Mouse (Mus musculus) embryonic facial prominence, embryonic 11.5 days (tissue): ENCODE measurements around the gene Rnf25. TPM values are rescaled to one million over a fixed set of nuclear protein-coding genes. Genes with fewer than 3 reads are reported as not detected.
A peak's percentile ranks its signal among the peaks of the same experiment; 100 is the strongest.

Experiments used
- ATAC-seq: fragments of 200-750 bp; cut with Nextera tagmentation; replicated peaks from 2 replicates; pipeline ENCODE4 v1.8.0; 2017; ENCODE audit warnings: low read depth; ENCODE audit not compliant: insufficient number of reproducible peaks, low FRiP score, low TSS enrichment
- DNase-seq: peaks from one replicate; pipeline ENCODE4 v3.0.0-alpha.2; 2015; ENCODE audit warnings: low spot score
- H3K27ac ChIP-seq: fragments of 300-500 bp; sonication (generic); replicated peaks from 2 replicates; pipeline ENCODE4 v1.5.1; 2014; ENCODE audit warnings: mild to moderate bottlenecking, low read depth, low read length, control low read depth
- H3K27me3 ChIP-seq: fragments of 300-500 bp; sonication (generic); 2 replicates; pipeline ENCODE4 v1.6.1; 2014; ENCODE audit warnings: mild to moderate bottlenecking, low read length, moderate library complexity, mixed read lengths; ENCODE audit not compliant: control insufficient read depth, insufficient read depth
- H3K36me3 ChIP-seq: fragments of 300-500 bp; sonication (generic); replicated peaks from 2 replicates; pipeline ENCODE4 v1.6.1; 2014; ENCODE audit warnings: low read depth, mild to moderate bottlenecking, low read length, moderate library complexity, mixed read lengths; ENCODE audit not compliant: control insufficient read depth, insufficient read depth
- H3K4me1 ChIP-seq: fragments of 300-500 bp; sonication (generic); 2 replicates; pipeline ENCODE4 v1.6.1; 2014; ENCODE audit warnings: low read length, mixed read lengths; ENCODE audit not compliant: control insufficient read depth, insufficient read depth
- H3K4me2 ChIP-seq: fragments of 300-500 bp; sonication (generic); 2 replicates; pipeline ENCODE4 v1.6.1; 2014; ENCODE audit warnings: low read depth, mild to moderate bottlenecking, control low read depth, low read length, moderate library complexity
- H3K4me3 ChIP-seq: fragments of 300-500 bp; sonication (generic); 2 replicates; pipeline ENCODE4 v1.5.1; 2014; ENCODE audit warnings: low read depth, low read length, control low read depth
- H3K9ac ChIP-seq: fragments of 300-500 bp; sonication (generic); replicated peaks from 2 replicates; pipeline ENCODE4 v1.6.1; 2014; ENCODE audit warnings: mild to moderate bottlenecking, control low read depth, low read length
- H3K9me3 ChIP-seq: fragments of 300-500 bp; sonication (generic); replicated peaks from 2 replicates; pipeline ENCODE4 v1.6.1; 2016; ENCODE audit warnings: mild to moderate bottlenecking, low read length, inconsistent platforms, mixed read lengths; ENCODE audit not compliant: control insufficient read depth
- whole genome bisulfite sequencing: fragments of 180-500 bp; shearing (Covaris S2); extraction: QIAGEN DNeasy Blood & Tissue Kit; methylation state at CpG from one replicate; pipeline ENCODE4 v1.1.7; 2014; 5-methylcytosine and 5-hydroxymethylcytosine counted together
- polyA plus RNA-seq: library from polyadenylated mRNA; unstranded; fragments of >200 nt; fragmentation: Nextera tagmentation; extraction: Ambion mirVana; gene quantifications from 2 replicates; pipeline ENCODE4 v1.2.1, GENCODE M21; 2014

Gene Rnf25
- polyA plus RNA-seq, 1 experiment from 2014 or later: 9.4 TPM

- Histone ChIP-seq H3K36me3 (peaks cover 9% of the 10 kb centered on the region), H3K4me3 (no peak overlapping the region)
These were observed 6.8 kb downstream of the Rnf25 start for GRCm38 (mm10) chr1:74594434-74594833.

GRCm38 (mm10) chr1:74587773-74588445, 13.3 kb downstream of the Rnf25 start, which contains the start of the genes Zfp142 and Bcs1l:
Zfp142 (minus strand) TSS chr1:74588246.
Bcs1l (plus strand) TSS chr1:74588289.
- H3K36me3 ChIP-seq: no peaks in the 10 kb centered on the region
- H3K4me3 ChIP-seq: peak within 1 kb of the TSS; percentile 83
- no peaks in the 10 kb centered on the region for H3K9me3 ChIP-seq
- DNase-seq (peak; percentile 100), ATAC-seq (peak; percentile 99)
- WGBS: 0% methylated on average over 48 of the region's 48 CpGs
- H3K27me3 ChIP-seq: no peaks in the 10 kb centered on the region
- peak within 1 kb of the TSS; percentile 63 for H3K27ac ChIP-seq
- peak within 1 kb of the TSS; percentile 78 for H3K9ac ChIP-seq
- H3K4me2 ChIP-seq: peak within 1 kb of the TSS; percentile 74
- no peaks in the 10 kb centered on the region for H3K4me1 ChIP-seq

More at GRCm38 (mm10) chr1:74594434-74594833, 6.8 kb downstream of the Rnf25 start:
- no peak overlapping the region for H3K4me2 ChIP-seq
- 89% methylated on average over 8 of the region's 8 CpGs for WGBS
- no peaks in the 10 kb centered on the region for H3K9me3 ChIP-seq
- DNase-seq (no peak), ATAC-seq (no peak)
- no peaks in the 10 kb centered on the region for H3K27me3 ChIP-seq
- H3K4me1 ChIP-seq: no peaks in the 10 kb centered on the region
- no peak overlapping the region for H3K9ac ChIP-seq
- no peak overlapping the region for H3K27ac ChIP-seq

- peak overlapping the region; percentile 63 for H3K27ac ChIP-seq
- peak overlapping the region; percentile 74 for H3K4me2 ChIP-seq
- peak; percentile 0; the same call in 1 of the 2 replicates for ATAC-seq
- H3K27me3 ChIP-seq: no peaks in the 10 kb centered on the region
- H3K4me3 ChIP-seq: peak overlapping the region; percentile 83
- H3K9me3 ChIP-seq: no peaks in the 10 kb centered on the region
- H3K4me1 ChIP-seq: no peaks in the 10 kb centered on the region
- 1% methylated on average over 24 of the region's 24 CpGs for WGBS
- peak overlapping the region; percentile 78 for H3K9ac ChIP-seq
- H3K36me3 ChIP-seq: no peaks in the 10 kb centered on the region; the same call in 1 of the 2 replicates
- no peak for DNase-seq
These were observed 13.9 kb downstream of the Rnf25 start for GRCm38 (mm10) chr1:74587233-74587772.

- no peak for ATAC-seq
- Histone ChIP-seq H3K4me2 (no peak overlapping the region), H3K27me3 (no peaks in the 10 kb centered on the region), H3K27ac (no peak overlapping the region), H3K36me3 (peaks cover 2% of the 10 kb centered on the region; the same call in 1 of the 2 replicates), H3K9ac (no peak overlapping the region), H3K4me1 (no peaks in the 10 kb centered on the region), H3K9me3 (no peaks in the 10 kb centered on the region), H3K4me3 (no peak overlapping the region)
- WGBS: 91% methylated on average over 3 of the region's 3 CpGs
- DNase-seq: no peak
These were observed 16.4 kb downstream of the Rnf25 start for GRCm38 (mm10) chr1:74584616-74585398.

- H3K36me3 ChIP-seq: peaks cover 2% of the 10 kb centered on the region
These were observed 18.6 kb downstream of the Rnf25 start for GRCm38 (mm10) chr1:74582621-74583020.

GRCm38 (mm10) chr1:74569739-74570719, 31.2 kb downstream of the Rnf25 start:
- Histone ChIP-seq H3K36me3 (peaks cover 20% of the 10 kb centered on the region), H3K27ac (no peak overlapping the region), H3K27me3 (no peaks in the 10 kb centered on the region), H3K4me3 (no peak overlapping the region), H3K9me3 (no peaks in the 10 kb centered on the region), H3K4me2 (no peak overlapping the region), H3K9ac (no peak overlapping the region), H3K4me1 (no peaks in the 10 kb centered on the region)
- WGBS: 92% methylated on average over 29 of the region's 29 CpGs
- DNase-seq: no peak
- no peak for ATAC-seq

More at GRCm38 (mm10) chr1:74582621-74583020, 18.6 kb downstream of the Rnf25 start:
- DNase-seq (no peak), ATAC-seq (no peak)
- no peaks in the 10 kb centered on the region for H3K4me1 ChIP-seq
- no peaks in the 10 kb centered on the region for H3K9me3 ChIP-seq
- no peak overlapping the region for H3K4me2 ChIP-seq
- H3K9ac ChIP-seq: no peak overlapping the region
- WGBS: 75% methylated on average over 3 of the region's 3 CpGs
- no peak overlapping the region for H3K27ac ChIP-seq
- H3K4me3 ChIP-seq: no peak overlapping the region
- no peaks in the 10 kb centered on the region for H3K27me3 ChIP-seq

- H3K4me3 ChIP-seq: no peak overlapping the region
- no peaks in the 10 kb centered on the region for H3K27me3 ChIP-seq
- H3K4me1 ChIP-seq: no peaks in the 10 kb centered on the region
- peaks cover 12% of the 10 kb centered on the region for H3K36me3 ChIP-seq
- no peak overlapping the region for H3K27ac ChIP-seq
- H3K9me3 ChIP-seq: no peaks in the 10 kb centered on the region
- H3K4me2 ChIP-seq: no peak overlapping the region
- ATAC-seq (no peak), DNase-seq (no peak)
- 91% methylated on average over 6 of the region's 6 CpGs for WGBS
- no peak overlapping the region for H3K9ac ChIP-seq
These were observed 35.4 kb downstream of the Rnf25 start for GRCm38 (mm10) chr1:74565834-74566233.
